Mouse (Mus musculus) stomach, postnatal 0 days (tissue): ENCODE measurements around the gene Myt1l.

ENCODE experiments used
- CTCF ChIP-seq: IDR thresholded peaks from 2 replicates; pipeline ENCODE4 v1.5.1; 2016; ENCODE audit warnings: antibody characterized with exemption, low read depth, mild to moderate bottlenecking, moderate library complexity
- EP300 ChIP-seq: optimal IDR thresholded peaks from 2 replicates; pipeline ENCODE3; 2016; ENCODE audit warnings: antibody characterized with exemption

DNA sequence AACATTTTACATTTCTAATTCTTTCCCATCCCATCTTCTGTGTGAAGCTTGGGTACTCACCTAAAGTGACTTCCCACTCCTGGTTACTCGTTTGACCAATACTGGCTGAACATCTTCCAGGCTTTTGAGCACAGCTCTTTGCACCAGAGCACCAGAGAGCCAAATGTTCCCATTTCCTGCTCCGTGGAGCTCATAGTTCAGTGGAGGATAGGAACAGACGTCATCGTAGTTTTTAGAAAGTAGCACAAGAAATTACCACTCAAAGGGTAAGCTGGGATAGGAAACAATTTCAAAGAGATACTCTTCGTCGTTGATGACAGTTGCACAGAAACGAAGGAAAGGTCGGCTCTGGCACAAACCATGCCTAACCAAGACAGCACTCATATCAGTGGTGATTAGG lies 154.2 kb downstream of the Myt1l start:
- TF ChIP-seq CTCF (no peak), EP300 (no peak)
